Mouse (Mus musculus) liver, embryonic 18 days (tissue): ENCODE results near the gene Rabep2. TPM values are rescaled to one million over a fixed set of nuclear protein-coding genes. Genes with fewer than 3 reads are reported as not detected.

ENCODE experiments used
- polyA plus RNA-seq: library from polyadenylated mRNA; depleted of rRNA; stranded (reverse); fragments of >200 nt; gene quantifications from 2 replicates; pipeline ENCODE4 v1.2.3, GENCODE M21; 2012; rRNA removed

Gene Rabep2
- polyA plus RNA-seq: 6.4 and 6.5 TPM in 2 replicates

DNA sequence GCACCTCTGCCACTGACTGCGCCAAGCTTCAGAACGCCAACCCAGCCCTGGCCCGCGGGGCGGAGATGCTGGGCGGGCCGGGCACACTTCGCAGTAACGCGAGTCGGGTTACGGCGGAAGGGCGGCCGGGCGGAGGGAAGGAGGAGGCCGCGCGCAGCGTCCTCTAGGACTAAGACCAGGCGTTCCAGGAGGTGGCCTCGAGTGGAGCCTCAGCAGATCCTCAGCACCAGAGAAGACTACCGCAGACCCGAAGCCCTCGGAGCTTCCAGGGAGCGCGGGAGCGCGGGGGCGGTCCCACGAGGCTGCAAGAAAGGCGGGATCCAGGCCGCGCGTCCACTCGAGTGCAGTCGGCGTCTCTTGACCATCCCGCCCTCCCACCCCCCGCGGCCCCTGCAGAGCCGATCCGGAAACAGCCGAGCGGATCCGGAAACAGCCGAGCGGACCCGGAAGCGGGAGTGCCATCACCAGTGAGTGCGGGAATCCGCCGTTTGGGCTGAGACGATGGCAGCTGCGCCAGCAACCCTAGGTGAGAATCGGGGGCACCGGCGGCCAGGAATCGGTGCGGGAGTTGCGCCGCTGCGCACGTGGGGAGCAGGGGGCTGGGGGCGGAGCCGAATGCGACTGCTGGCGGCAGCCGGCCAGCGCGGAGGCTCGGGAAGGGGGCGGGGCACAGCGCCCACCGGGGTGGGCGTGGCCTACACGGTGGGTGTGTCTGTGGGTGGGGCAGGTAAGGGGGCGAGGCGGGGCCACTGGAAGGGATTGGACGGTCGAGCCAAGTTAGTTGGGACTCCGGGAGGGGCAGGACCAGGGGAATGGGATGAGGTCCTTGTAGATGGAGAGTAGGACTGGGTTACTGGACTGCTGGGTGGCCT is at the start of gene Rabep2:
Rabep2 (plus strand) TSS at position 129 of the 872 bp plus-strand sequence.

DNA sequence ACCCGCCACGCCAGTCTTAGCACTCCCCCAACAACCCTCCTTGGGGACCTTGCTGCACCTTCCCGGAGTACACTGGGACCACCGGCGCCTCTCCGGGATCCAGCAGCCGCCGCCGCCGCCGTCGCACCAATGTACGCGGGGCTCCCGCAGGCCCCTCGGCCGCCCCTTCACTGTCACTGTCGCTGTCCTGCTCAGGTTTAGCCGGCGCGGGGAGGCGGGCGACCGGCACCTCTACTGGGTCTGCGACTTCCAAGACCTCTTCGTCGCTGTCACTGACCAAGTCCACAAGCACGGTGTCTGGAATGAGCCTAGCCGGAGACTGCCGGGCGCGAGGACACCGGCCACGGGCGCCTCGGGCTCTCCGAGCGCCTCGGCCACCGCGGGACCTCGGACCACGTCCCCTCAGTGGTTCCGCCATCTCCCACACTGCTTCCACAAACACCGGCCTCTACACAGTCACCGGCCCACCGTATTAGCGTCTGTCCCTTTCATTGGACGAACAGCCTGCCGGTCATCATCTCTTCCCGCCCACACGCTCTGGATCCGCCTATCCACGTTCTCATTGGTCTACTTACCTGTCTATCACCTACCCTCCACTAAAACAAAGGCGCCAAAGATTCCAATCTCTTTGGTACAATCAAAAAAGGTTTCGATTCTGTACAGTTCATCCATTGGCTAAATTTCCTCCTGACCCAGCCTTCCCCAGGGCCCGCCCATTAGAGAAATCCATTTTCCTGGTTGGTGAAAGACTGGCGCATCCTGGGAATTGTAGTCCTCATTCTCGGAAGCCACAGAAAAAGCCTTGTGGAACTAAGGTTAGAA is 32.0 kb upstream of the Rabep2 start, which contains the start of gene Nfatc2ip:
Nfatc2ip (minus strand) TSS at position 440 of the 822 bp plus-strand sequence.

GRCm38 (mm10) chr7:126414725-126415124 is 13.8 kb upstream of the Rabep2 start, which contains the start of gene Cd19:
Cd19 (minus strand) TSS chr7:126414889.

DNA sequence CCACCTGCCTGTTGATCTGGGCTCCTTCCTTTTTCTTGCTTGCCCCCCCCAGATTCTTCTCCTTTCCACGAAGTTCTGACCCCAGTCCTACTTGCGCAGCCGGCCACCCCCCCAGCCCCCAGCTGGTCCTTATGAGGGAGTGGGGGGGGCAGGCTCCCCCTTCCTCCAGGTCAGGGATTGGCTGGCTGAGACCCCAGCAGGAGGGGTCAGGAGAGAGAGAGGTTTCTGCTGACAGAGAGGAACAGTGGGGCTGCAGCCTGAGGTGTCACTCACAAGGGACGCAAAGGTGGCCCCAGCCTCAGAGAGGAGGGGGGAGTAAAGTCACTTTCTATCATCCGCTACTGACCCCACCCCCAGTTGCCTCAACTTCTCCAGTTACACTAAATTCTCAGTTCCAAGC is 34.4 kb downstream of the Rabep2 start, which contains the start of gene Atp2a1:
Atp2a1 (minus strand) TSS at position 105 of the 400 bp plus-strand sequence.

DNA sequence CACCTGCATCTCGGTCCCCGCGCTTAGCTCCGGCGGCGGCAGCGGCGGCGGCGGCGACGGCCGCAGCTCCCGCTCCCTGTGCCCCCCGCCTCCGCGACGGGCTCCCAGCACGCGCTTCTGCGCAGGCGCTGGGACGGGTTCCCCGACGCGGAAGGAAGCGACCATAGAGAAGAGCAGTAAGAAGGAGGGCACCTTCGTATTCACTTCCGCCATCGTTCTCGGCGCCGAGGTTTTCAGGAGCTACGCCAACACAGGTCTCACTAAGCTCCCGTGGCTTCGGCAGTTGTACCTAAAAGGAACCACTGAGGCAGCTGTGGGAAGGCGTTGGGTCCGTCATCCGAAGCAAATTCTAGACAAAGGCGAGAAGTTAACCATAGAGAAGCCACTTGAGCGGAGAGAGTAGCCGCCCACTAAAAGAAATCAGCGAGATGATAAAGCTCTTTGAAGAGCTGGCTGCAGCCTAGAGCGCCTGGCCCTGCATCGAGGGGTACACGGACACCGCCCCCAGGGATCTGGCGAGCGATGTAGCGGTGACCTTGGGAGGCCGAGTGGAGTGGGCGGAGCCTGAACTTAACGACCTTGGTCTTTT is 46.5 kb downstream of the Rabep2 start, which contains the start of gene Sh2b1:
Sh2b1 (minus strand) TSS at position 432 of the 589 bp plus-strand sequence.

GRCm38 (mm10) chr7:126487052-126487483 is 58.5 kb downstream of the Rabep2 start, which contains the start of gene Tufm:
Tufm (plus strand) TSS chr7:126487361.

Other genes with a start within 250 kb of the Rabep2 start
- gene Xpo6, start 228.3 kb upstream of the Rabep2 start, polyA plus RNA-seq: 37.3 and 43.9 TPM in 2 replicates
- 4.3 and 4.4 TPM in 2 replicates for gene Sbk1, start 156.1 kb upstream of the Rabep2 start, polyA plus RNA-seq
- 7.4 and 7.7 TPM in 2 replicates for gene Lat, start 59.2 kb upstream of the Rabep2 start, polyA plus RNA-seq
- gene Spns1, start 51.3 kb upstream of the Rabep2 start, polyA plus RNA-seq: 28.2 and 28.3 TPM in 2 replicates
- gene Nfatc2ip, start 32.0 kb upstream of the Rabep2 start, polyA plus RNA-seq: 4.7 and 5.4 TPM in 2 replicates
- gene Cd19, start 13.9 kb upstream of the Rabep2 start, polyA plus RNA-seq: 6.5 and 8.9 TPM in 2 replicates
- gene Atp2a1, start 34.3 kb downstream of the Rabep2 start, polyA plus RNA-seq: 0.16 and 0.67 TPM in 2 replicates
- gene Sh2b1, start 46.7 kb downstream of the Rabep2 start, polyA plus RNA-seq: 17.2 and 21.4 TPM in 2 replicates
- gene Tufm, start 58.6 kb downstream of the Rabep2 start, polyA plus RNA-seq: 66.4 and 78.6 TPM in 2 replicates
- gene Atxn2l, start 74.7 kb downstream of the Rabep2 start, polyA plus RNA-seq: 25.1 and 32.3 TPM in 2 replicates
- gene Eif3c, start 137.7 kb downstream of the Rabep2 start, polyA plus RNA-seq: 49.9 and 50.0 TPM in 2 replicates
- gene Apobr, start 156.2 kb downstream of the Rabep2 start, polyA plus RNA-seq: 4.2 and 5.8 TPM in 2 replicates
- gene Cln3, start 157.1 kb downstream of the Rabep2 start, polyA plus RNA-seq: 17.9 and 19.2 TPM in 2 replicates
- gene Il27, start 166.2 kb downstream of the Rabep2 start, polyA plus RNA-seq: 0.17 and 0.31 TPM in 2 replicates
- 10.2 and 11.1 TPM in 2 replicates for gene Nupr1, start 202.1 kb downstream of the Rabep2 start, polyA plus RNA-seq
- gene Sgf29, start 220.6 kb downstream of the Rabep2 start, polyA plus RNA-seq: 17.2 and 19.9 TPM in 2 replicates
- gene Sult1a1, start 247.7 kb downstream of the Rabep2 start, polyA plus RNA-seq: 166 and 169 TPM in 2 replicates